Mouse (Mus musculus) stomach, postnatal 0 days (tissue): Measurements from ENCODE around the gene Adamts10.

Source experiments
- CTCF ChIP-seq: IDR thresholded peaks from 2 replicates; pipeline ENCODE4 v1.5.1; 2016; ENCODE audit warnings: antibody characterized with exemption, low read depth, mild to moderate bottlenecking, moderate library complexity
- EP300 ChIP-seq: optimal IDR thresholded peaks from 2 replicates; pipeline ENCODE3; 2016; ENCODE audit warnings: antibody characterized with exemption

- TF ChIP-seq CTCF (no peak), EP300 (no peak)
These were observed 40.0 kb upstream of the Adamts10 start for GRCm38 (mm10) chr17:33484020-33484419.
